Mouse (Mus musculus) stomach, embryonic 14.5 days (tissue): ENCODE data around the gene Prdm16. TPM values are rescaled to one million over a fixed set of nuclear protein-coding genes. Genes with fewer than 3 reads are reported as not detected.

Experiments used
- ATAC-seq: fragments of 200-750 bp; cut with Nextera tagmentation; 2 replicates; pipeline ENCODE4 v1.8.0; 2017; ENCODE audit warnings: low read depth, moderate TSS enrichment; ENCODE audit not compliant: insufficient number of reproducible peaks, insufficient read depth, low FRiP score
- H3K27ac ChIP-seq: fragments of 300-500 bp; sonication (generic); 2 replicates; pipeline ENCODE4 v1.5.1; 2014; ENCODE audit warnings: mild to moderate bottlenecking, low read length, moderate library complexity, mixed read lengths
- H3K27me3 ChIP-seq: fragments of 300-500 bp; sonication (generic); 2 replicates; pipeline ENCODE4 v1.6.1; 2014; ENCODE audit warnings: low read length, control low read depth, mixed read lengths; ENCODE audit not compliant: control insufficient read depth, insufficient read depth
- H3K36me3 ChIP-seq: fragments of 300-500 bp; sonication (generic); 2 replicates; pipeline ENCODE4 v1.6.1; 2014; ENCODE audit warnings: mild to moderate bottlenecking, control low read depth, low read length, moderate library complexity, mixed read lengths; ENCODE audit not compliant: control insufficient read depth, insufficient read depth
- H3K4me1 ChIP-seq: fragments of 300-500 bp; sonication (generic); 2 replicates; pipeline ENCODE4 v1.6.1; 2014; ENCODE audit warnings: low read length, control low read depth, mixed read lengths; ENCODE audit not compliant: control insufficient read depth, insufficient read depth
- H3K4me2 ChIP-seq: fragments of 300-500 bp; sonication (generic); replicated peaks from 2 replicates; pipeline ENCODE4 v1.6.1; 2014; ENCODE audit warnings: low read depth, low read length, control low read depth
- H3K4me3 ChIP-seq: fragments of 300-500 bp; sonication (generic); 2 replicates; pipeline ENCODE4 v1.5.1; 2014; ENCODE audit warnings: low read depth, low read length, control low read depth
- H3K9ac ChIP-seq: fragments of 300-500 bp; sonication (generic); replicated peaks from 2 replicates; pipeline ENCODE4 v1.6.1; 2014; ENCODE audit warnings: low read depth, mild to moderate bottlenecking, control low read depth, low read length, moderate library complexity, mixed read lengths
- H3K9me3 ChIP-seq: fragments of 300-500 bp; sonication (generic); 2 replicates; pipeline ENCODE4 v1.6.1; 2016; ENCODE audit warnings: low read depth, low read length, control low read depth; ENCODE audit not compliant: control insufficient read depth
- WGBS: fragments of 180-500 bp; shearing (Covaris S2); extraction: QIAGEN DNeasy Blood & Tissue Kit; methylation state at CpG from one replicate; pipeline ENCODE4 v1.1.7; 2014; 5-methylcytosine and 5-hydroxymethylcytosine counted together
- polyA plus RNA-seq: library from polyadenylated mRNA; unstranded; fragments of >200 nt; fragmentation: Nextera tagmentation; extraction: Ambion mirVana; gene quantifications from 2 replicates; pipeline ENCODE4 v1.2.1, GENCODE M21; 2014

Gene Prdm16
- polyA plus RNA-seq, 1 experiment from 2014 or later: 18.4 TPM

DNA sequence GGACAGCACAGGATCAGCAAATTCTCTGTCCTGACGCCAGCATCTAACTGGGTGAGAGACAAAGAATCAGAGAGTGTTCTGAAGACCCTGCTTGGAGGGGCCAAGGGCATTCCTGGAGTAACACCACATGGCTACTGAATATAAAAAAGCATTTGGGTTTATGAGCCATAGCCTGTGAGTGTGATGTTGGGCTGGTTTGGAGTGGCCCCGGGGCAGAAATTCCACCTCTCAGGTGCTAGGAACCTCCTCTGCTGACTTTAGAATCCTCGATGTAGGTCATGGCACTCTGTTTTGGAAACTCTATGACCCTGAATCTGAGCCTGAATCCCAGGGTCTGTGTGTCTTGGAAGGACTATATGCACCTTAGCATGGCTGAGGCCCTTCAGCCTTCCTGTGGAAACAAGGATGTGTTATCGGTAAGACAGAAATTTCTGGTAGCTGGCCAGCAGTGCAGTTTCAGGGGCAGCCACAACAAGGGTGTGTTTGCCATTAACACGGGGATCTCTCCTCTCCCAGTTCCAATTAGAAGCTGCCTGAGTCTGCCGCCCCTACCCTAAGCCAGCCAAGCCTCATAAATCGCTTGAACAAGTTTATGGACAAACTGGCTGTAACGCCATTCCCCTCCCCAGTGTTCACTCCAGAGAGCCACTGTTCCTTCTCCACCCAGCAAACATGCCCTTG is 34.7 kb upstream of the Prdm16 start:
- Histone ChIP-seq H3K36me3 (no peaks in the 10 kb centered on the region), H3K27me3 (no peaks in the 10 kb centered on the region), H3K9me3 (no peaks in the 10 kb centered on the region), H3K4me1 (no peaks in the 10 kb centered on the region), H3K4me2 (no peak overlapping the region), H3K4me3 (no peak overlapping the region), H3K9ac (no peak overlapping the region), H3K27ac (no peak overlapping the region)
- no peak for ATAC-seq
- WGBS: 66% methylated on average over 8 of the region's 8 CpGs

DNA sequence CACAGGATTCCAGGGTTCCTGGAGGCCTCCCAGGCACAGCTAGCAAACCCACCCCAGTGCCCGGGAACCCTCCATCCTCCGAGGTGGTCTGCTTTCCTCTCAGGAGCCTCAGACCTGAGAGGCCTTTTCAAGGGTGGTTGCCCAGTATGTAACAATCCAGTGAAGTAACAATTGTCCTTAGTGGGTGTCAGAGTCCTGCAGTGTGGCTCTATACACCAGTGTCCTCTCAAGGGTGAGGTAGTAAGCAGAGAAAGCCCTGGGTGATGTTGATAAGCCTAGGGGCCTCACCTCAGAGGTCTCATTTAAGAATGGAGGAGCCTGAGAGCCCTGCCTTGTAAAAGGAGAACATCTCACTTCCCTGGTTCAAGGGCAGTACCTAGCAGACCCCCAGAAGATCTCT is 31.1 kb upstream of the Prdm16 start, which contains the start of gene Actrt2:
Actrt2 (minus strand) TSS at position 101 of the 400 bp plus-strand sequence.
- Histone ChIP-seq H3K9me3 (no peaks in the 10 kb centered on the region), H3K36me3 (no peaks in the 10 kb centered on the region), H3K4me2 (no peak within 1 kb of the TSS), H3K4me1 (no peaks in the 10 kb centered on the region), H3K4me3 (no peak within 1 kb of the TSS), H3K9ac (no peak within 1 kb of the TSS), H3K27me3 (no peaks in the 10 kb centered on the region), H3K27ac (no peak within 1 kb of the TSS)
- WGBS: 89% methylated on average over 2 of the region's 2 CpGs
- ATAC-seq: no peak

DNA sequence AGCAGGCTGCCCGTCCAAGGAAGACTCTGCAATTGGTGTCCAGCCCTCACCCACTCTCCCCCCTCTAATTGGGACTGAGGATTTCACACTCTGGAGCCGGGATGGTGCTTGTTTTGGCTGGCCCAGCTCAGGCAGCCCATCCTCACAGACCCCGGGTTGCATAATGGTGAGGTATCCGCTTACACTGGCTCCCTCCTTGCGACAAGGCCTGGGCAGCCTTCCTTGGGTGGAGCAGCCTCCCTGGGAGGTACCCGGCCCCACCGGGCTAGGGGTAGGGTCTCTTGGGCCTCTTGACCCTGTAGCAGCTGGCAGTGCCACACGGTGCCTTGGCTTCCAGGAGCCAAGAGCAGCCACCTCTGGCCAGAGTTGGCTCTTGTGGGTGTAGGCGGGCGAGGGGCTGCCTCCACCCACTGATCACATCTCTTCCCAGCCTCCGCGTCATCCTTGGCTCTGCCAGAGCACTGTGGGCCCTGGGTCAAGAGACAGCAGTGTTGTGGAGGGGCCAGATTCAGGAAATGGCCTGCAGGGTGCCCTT is 26.1 kb upstream of the Prdm16 start:
- no peaks in the 10 kb centered on the region for H3K36me3 ChIP-seq
- no peak overlapping the region for H3K4me3 ChIP-seq
- no peak for ATAC-seq
- H3K9me3 ChIP-seq: no peaks in the 10 kb centered on the region
- 62% methylated on average over 12 of the region's 12 CpGs for WGBS
- H3K27ac ChIP-seq: no peak overlapping the region
- no peak overlapping the region for H3K4me2 ChIP-seq
- no peak overlapping the region for H3K9ac ChIP-seq
- no peaks in the 10 kb centered on the region for H3K4me1 ChIP-seq
- H3K27me3 ChIP-seq: no peaks in the 10 kb centered on the region

DNA sequence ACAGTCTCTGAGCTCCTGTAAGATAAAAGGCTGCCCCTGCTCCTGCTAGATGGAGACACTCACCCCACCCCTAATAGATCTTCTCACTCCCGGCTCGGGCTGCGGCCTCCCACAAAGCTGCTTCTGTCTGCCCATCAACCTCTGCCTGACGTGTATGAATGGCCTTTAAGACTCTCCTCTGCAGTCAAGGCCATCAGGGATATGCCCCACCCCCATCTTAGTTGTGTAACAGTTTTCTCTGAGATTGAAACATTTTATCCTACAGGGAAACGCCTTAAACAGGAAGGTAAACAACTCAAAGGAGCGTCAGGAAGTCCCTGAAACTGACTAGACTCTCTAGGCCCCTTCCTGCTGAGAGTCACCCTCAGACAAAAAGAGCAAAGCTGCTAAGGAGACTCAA is 24.6 kb upstream of the Prdm16 start:
- no peak overlapping the region for H3K9ac ChIP-seq
- no peak overlapping the region for H3K4me2 ChIP-seq
- no peak overlapping the region for H3K27ac ChIP-seq
- H3K4me3 ChIP-seq: no peak overlapping the region
- 31% methylated on average over 6 of the region's 6 CpGs for WGBS
- H3K4me1 ChIP-seq: no peaks in the 10 kb centered on the region
- ATAC-seq: no peak
- H3K36me3 ChIP-seq: no peaks in the 10 kb centered on the region
- H3K27me3 ChIP-seq: no peaks in the 10 kb centered on the region
- H3K9me3 ChIP-seq: no peaks in the 10 kb centered on the region

DNA sequence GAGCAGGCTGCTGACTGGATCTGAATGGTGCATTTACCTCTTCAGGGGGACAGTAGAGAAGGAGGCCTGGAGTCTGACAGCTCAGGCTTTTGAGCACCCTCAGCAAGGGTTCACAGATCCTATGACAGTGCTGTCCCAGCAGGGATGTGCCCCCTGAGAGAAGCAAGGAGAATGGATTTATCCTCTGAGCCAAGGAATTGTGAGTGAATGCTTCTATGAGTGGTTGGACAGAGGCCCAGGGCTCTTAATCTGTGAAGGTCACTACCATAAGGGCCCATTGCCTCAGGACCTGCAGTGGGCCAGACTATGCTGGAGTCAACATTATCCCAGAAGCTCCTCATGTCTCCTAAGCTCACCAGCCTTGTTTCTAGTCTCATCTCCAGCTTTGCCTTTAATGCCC is 23.4 kb upstream of the Prdm16 start:
- ATAC-seq: no peak
- H3K36me3 ChIP-seq: no peaks in the 10 kb centered on the region
- no peaks in the 10 kb centered on the region for H3K9me3 ChIP-seq
- no peaks in the 10 kb centered on the region for H3K4me1 ChIP-seq
- H3K4me3 ChIP-seq: no peak overlapping the region
- H3K27ac ChIP-seq: no peak overlapping the region
- no peaks in the 10 kb centered on the region for H3K27me3 ChIP-seq
- H3K4me2 ChIP-seq: no peak overlapping the region
- no peak overlapping the region for H3K9ac ChIP-seq

DNA sequence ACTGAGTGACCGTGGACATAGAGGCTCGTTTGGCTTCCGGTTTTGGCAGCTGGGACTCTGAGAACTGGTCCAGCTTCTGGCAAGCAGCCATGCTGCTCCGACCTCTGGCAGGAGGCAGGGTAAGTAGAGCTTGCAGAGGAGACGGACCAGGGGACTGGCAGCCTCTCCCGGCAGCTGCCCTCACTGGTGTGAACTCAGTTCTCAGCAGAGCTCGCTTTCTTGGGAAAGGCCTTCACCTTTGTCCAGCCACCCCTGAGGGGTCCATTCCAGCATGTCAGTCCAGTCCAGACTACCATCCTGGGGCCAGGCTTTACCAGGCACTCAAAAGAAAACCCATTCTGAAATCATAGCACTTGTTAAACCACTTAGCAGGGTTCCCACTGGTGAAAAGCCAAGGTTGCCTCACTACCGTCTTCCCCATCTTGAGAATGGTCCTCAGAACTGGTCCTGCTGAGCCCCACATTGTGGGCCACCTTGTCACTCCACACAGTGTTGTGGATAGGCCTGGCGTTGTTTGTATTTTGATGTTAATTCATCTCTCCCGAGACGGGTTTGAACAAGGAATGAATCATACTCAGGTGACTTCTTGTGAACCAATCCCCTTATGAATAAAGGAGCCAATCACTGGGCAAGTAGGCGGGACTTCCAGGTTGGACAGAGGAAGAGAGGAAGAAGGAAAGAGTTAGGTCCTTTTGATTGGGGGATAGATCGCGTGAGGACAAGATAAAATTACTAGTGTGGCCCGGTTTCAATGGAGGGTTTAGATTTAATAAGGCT is 18.6 kb upstream of the Prdm16 start:
- no peaks in the 10 kb centered on the region for H3K36me3 ChIP-seq
- no peak overlapping the region for H3K9ac ChIP-seq
- no peak overlapping the region for H3K27ac ChIP-seq
- WGBS: 78% methylated on average over 15 of the region's 15 CpGs
- ATAC-seq: no peak
- H3K4me2 ChIP-seq: no peak overlapping the region
- no peaks in the 10 kb centered on the region for H3K4me1 ChIP-seq
- no peak overlapping the region for H3K4me3 ChIP-seq
- H3K9me3 ChIP-seq: no peaks in the 10 kb centered on the region
- H3K27me3 ChIP-seq: no peaks in the 10 kb centered on the region

DNA sequence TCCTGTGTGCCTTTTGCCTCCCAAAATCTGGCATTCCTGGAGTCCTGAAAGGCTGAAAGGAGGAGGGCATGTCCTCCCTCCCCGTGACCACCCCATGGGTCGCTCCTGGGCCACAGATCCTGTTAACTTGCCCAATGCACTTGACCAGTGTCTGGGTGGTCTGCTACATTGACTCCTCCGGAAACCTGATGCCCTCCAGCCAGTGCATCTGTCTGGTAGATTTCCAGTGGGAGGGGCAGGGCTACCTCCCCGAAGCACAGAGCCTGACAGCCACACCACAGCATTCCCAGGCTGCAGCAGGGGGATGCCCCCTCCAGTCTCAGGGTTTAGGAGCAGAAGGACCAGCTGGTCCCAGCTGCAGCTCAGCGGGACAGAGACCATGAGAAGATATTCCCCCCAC is 15.8 kb upstream of the Prdm16 start:
- WGBS: 6% methylated on average over 5 of the region's 5 CpGs
- no peak overlapping the region for H3K9ac ChIP-seq
- H3K4me2 ChIP-seq: no peak overlapping the region
- H3K27me3 ChIP-seq: no peaks in the 10 kb centered on the region
- no peak overlapping the region for H3K4me3 ChIP-seq
- H3K36me3 ChIP-seq: no peaks in the 10 kb centered on the region
- H3K9me3 ChIP-seq: no peaks in the 10 kb centered on the region
- no peak overlapping the region for H3K27ac ChIP-seq
- ATAC-seq: no peak
- no peaks in the 10 kb centered on the region for H3K4me1 ChIP-seq

DNA sequence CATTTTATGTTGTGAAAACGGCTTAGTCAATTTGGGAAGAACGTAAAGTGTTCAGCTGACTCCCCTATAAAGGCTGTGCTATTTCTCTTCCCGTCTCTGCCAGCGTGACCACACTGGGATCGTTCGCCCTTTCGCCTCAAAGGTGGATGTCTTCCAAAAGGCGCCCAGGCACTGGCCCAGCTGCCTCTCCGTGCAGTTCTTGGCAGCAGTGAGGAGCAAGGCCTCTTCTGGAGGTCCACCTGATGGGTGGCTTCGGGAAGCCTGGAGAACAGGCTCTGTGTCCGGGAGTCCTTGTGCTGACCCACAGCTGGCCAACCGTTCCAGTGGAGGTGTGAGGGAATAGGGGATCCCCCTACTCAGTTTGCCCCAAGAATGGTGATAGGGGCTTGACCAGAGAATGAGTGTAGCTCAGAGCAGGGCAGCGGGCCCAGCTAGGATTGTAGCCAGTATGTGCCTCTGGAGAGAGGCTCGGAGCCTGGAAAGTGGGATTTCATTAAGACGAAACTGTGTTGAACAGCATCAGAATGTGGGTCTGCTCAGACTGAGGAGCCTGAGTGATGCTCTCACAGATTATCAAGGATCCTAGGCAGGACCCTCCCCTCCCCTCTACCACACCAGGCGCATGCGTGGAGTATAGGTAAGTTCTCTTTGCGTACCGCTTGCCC is 12.5 kb upstream of the Prdm16 start:
- no peak overlapping the region for H3K4me3 ChIP-seq
- H3K36me3 ChIP-seq: no peaks in the 10 kb centered on the region
- no peak overlapping the region for H3K4me2 ChIP-seq
- no peak overlapping the region for H3K9ac ChIP-seq
- no peaks in the 10 kb centered on the region for H3K27me3 ChIP-seq
- H3K4me1 ChIP-seq: no peaks in the 10 kb centered on the region
- ATAC-seq: no peak
- H3K9me3 ChIP-seq: peaks cover 11% of the 10 kb centered on the region; the same call in 1 of the 2 replicates
- WGBS: 83% methylated on average over 19 of the region's 19 CpGs
- H3K27ac ChIP-seq: no peak overlapping the region
